8 mouse cellular contexts compared by ENCODE assay signal in genomic region chr5:110493785-110494184, GRCm38 (mm10). TPM values are rescaled to one million over a fixed set of nuclear protein-coding genes. Genes with fewer than 3 reads are reported as not detected.
DNase-seq lines count a peak whose midpoint lies in the region; ATAC-seq and TF ChIP-seq lines count a peak whose summit lies in the region.

No protein-coding gene starts in this region.

- 5% methylated on average over 4 of the region's 4 CpGs for WGBS in embryonic facial prominence, embryonic 15.5 days
- WGBS in limb, embryonic 12.5 days, result 3% methylated on average over 4 of the region's 4 CpGs
- WGBS in neural tube, embryonic 12.5 days, result 5% methylated on average over 4 of the region's 4 CpGs

- H3K27ac ChIP-seq in bone marrow macrophage, adult 2 months (ENCODE audit: insufficient read depth, low read depth, low read length), result no peak overlapping the region
- H3K27ac ChIP-seq in embryonic facial prominence, embryonic 15.5 days (replicated peaks), result no peak overlapping the region
- no peak overlapping the region for H3K27ac ChIP-seq in limb, embryonic 12.5 days
- H3K27ac ChIP-seq in neural tube, embryonic 12.5 days, result no peak overlapping the region
- H3K27ac ChIP-seq in testis, adult 2 months (ENCODE audit: control insufficient read depth, insufficient read depth, low read depth, low read length), result no peak overlapping the region

- H3K36me3 ChIP-seq in embryonic facial prominence, embryonic 15.5 days, result no peaks in the 10 kb centered on the region
- no peaks in the 10 kb centered on the region for H3K36me3 ChIP-seq in limb, embryonic 12.5 days
- H3K36me3 ChIP-seq in neural tube, embryonic 12.5 days, result no peaks in the 10 kb centered on the region
- H3K36me3 ChIP-seq in testis, adult 2 months (ENCODE audit: control insufficient read depth, insufficient read depth, low read length), result no peaks in the 10 kb centered on the region

- no peaks in the 10 kb centered on the region for H3K27me3 ChIP-seq in embryonic facial prominence, embryonic 15.5 days
- H3K27me3 ChIP-seq in limb, embryonic 12.5 days, result peaks cover 6% of the 10 kb centered on the region
- no peaks in the 10 kb centered on the region for H3K27me3 ChIP-seq in neural tube, embryonic 12.5 days (replicated peaks)
- H3K27me3 ChIP-seq in testis, adult 2 months (ENCODE audit: control insufficient read depth, insufficient read depth, low read length), result no peaks in the 10 kb centered on the region

- no peak overlapping the region for H3K9ac ChIP-seq in embryonic facial prominence, embryonic 15.5 days
- no peak overlapping the region for H3K9ac ChIP-seq in limb, embryonic 12.5 days (replicated peaks)
- H3K9ac ChIP-seq in neural tube, embryonic 12.5 days, result no peak overlapping the region

- no peak overlapping the region for H3K4me2 ChIP-seq in embryonic facial prominence, embryonic 15.5 days (replicated peaks)
- no peak overlapping the region for H3K4me2 ChIP-seq in limb, embryonic 12.5 days
- H3K4me2 ChIP-seq in neural tube, embryonic 12.5 days (replicated peaks), result no peak overlapping the region

- ATAC-seq in embryonic facial prominence, embryonic 15.5 days (ENCODE audit: insufficient number of reproducible peaks, low FRiP score, low TSS enrichment, low read depth), result peak; percentile 63; the same call in 1 of the 2 replicates
- ATAC-seq in limb, embryonic 12.5 days (ENCODE audit: insufficient number of reproducible peaks, insufficient read depth, low FRiP score, low TSS enrichment, low read depth), result 0 out of 2 replicates have a peak, but pooled peaks have one; percentile 70
- ATAC-seq in neural tube, embryonic 12.5 days (ENCODE audit: low FRiP score, low read depth), result peak; percentile 87

- no peaks in the 10 kb centered on the region for H3K9me3 ChIP-seq in embryonic facial prominence, embryonic 15.5 days (replicated peaks)
- no peaks in the 10 kb centered on the region for H3K9me3 ChIP-seq in limb, embryonic 12.5 days
- no peaks in the 10 kb centered on the region for H3K9me3 ChIP-seq in neural tube, embryonic 12.5 days

- DNase-seq in CD8-positive naive resting alpha-beta T cell, adult 2 months (ENCODE audit: low read depth in 2 of 2, low spot score in 2 of 2), result peak; percentile 35 to 51
- DNase-seq in heart, adult 9 months (ENCODE audit: low spot score in 2 of 2), result peak; percentile 53 to 65
- peak; percentile 78 for DNase-seq in kidney, adult 9 months

- H3K4me1 ChIP-seq in bone marrow macrophage, adult 2 months (ENCODE audit: control insufficient read depth, insufficient read depth, low read length), result no peaks in the 10 kb centered on the region
- H3K4me1 ChIP-seq in embryonic facial prominence, embryonic 15.5 days, result peaks cover 13% of the 10 kb centered on the region
- H3K4me1 ChIP-seq in limb, embryonic 12.5 days (replicated peaks), result no peaks in the 10 kb centered on the region
- peaks cover 16% of the 10 kb centered on the region for H3K4me1 ChIP-seq in neural tube, embryonic 12.5 days
- H3K4me1 ChIP-seq in testis, adult 2 months (ENCODE audit: control insufficient read depth, insufficient read depth, low read length), result no peaks in the 10 kb centered on the region

- no peak overlapping the region for H3K4me3 ChIP-seq in bone marrow macrophage, adult 2 months (ENCODE audit: insufficient read depth, low read length)
- H3K4me3 ChIP-seq in embryonic facial prominence, embryonic 15.5 days (replicated peaks), result no peak overlapping the region
- H3K4me3 ChIP-seq in limb, embryonic 12.5 days (replicated peaks), result no peak overlapping the region
- no peak overlapping the region for H3K4me3 ChIP-seq in neural tube, embryonic 12.5 days
- no peak overlapping the region for H3K4me3 ChIP-seq in testis, adult 2 months (ENCODE audit: control insufficient read depth, low read depth, low read length)

- TF ChIP-seq POLR2A in bone marrow macrophage, adult 2 months (IDR thresholded peaks at IDR 0.05; ENCODE audit: borderline replicate concordance, low read depth, low read length), result no peak
- TF ChIP-seq POLR2A in testis, adult 2 months (IDR thresholded peaks at IDR 0.05; ENCODE audit: control insufficient read depth, low read depth, low read length), result no peak

- TF ChIP-seq CTCF in bone marrow macrophage, adult 2 months (IDR thresholded peaks at IDR 0.05; ENCODE audit: low read depth, low read length), result peak; percentile 89
- TF ChIP-seq CTCF in testis, adult 2 months (IDR thresholded peaks at IDR 0.05; ENCODE audit: control insufficient read depth, insufficient read depth, insufficient replicate concordance, low read depth, low read length), result peak; percentile 72; the same call in 1 of the 2 replicates

RNA-seq across cellular contexts. Expression of gene Fbrsl1, which starts 45.5 kb away (rescaled TPM):
- polyA plus RNA-seq in bone marrow macrophage, adult 2 months (2012; ENCODE audit: insufficient read depth, insufficient read length, missing spikeins), result 29.4 and 35.7 TPM in 2 replicates
- polyA plus RNA-seq in embryonic facial prominence, embryonic 15.5 days (2015; fragmentation: Nextera tagmentation; extraction: Ambion mirVana), result 15.1 and 16.0 TPM in 2 replicates
- 27.7 and 31.4 TPM in 2 replicates for polyA plus RNA-seq in limb, embryonic 12.5 days (2016; fragmentation: Nextera tagmentation; extraction: Ambion mirVana)
- 33.9 and 41.7 TPM in 2 replicates for polyA plus RNA-seq in neural tube, embryonic 12.5 days (2016; fragmentation: Nextera tagmentation; extraction: Ambion mirVana)
- polyA plus RNA-seq in testis, adult 2 months (2012; rRNA removed), result 30.6 and 31.2 TPM in 2 replicates

RNA-seq across cellular contexts. Expression of gene Galnt9, which starts 50.4 kb away (rescaled TPM):
- polyA plus RNA-seq in bone marrow macrophage, adult 2 months (2012; ENCODE audit: insufficient read depth, insufficient read length, missing spikeins), result 1.0 and 2.0 TPM in 2 replicates
- polyA plus RNA-seq in embryonic facial prominence, embryonic 15.5 days (2015; fragmentation: Nextera tagmentation; extraction: Ambion mirVana), result 1.6 and 1.7 TPM in 2 replicates
- polyA plus RNA-seq in limb, embryonic 12.5 days (2016; fragmentation: Nextera tagmentation; extraction: Ambion mirVana), result 0.09 TPM in 2 replicates
- 10.6 and 15.0 TPM in 2 replicates for polyA plus RNA-seq in neural tube, embryonic 12.5 days (2016; fragmentation: Nextera tagmentation; extraction: Ambion mirVana)
- 0.60 and 0.69 TPM in 2 replicates for polyA plus RNA-seq in testis, adult 2 months (2012; rRNA removed)
